In the genomic region with DNA sequence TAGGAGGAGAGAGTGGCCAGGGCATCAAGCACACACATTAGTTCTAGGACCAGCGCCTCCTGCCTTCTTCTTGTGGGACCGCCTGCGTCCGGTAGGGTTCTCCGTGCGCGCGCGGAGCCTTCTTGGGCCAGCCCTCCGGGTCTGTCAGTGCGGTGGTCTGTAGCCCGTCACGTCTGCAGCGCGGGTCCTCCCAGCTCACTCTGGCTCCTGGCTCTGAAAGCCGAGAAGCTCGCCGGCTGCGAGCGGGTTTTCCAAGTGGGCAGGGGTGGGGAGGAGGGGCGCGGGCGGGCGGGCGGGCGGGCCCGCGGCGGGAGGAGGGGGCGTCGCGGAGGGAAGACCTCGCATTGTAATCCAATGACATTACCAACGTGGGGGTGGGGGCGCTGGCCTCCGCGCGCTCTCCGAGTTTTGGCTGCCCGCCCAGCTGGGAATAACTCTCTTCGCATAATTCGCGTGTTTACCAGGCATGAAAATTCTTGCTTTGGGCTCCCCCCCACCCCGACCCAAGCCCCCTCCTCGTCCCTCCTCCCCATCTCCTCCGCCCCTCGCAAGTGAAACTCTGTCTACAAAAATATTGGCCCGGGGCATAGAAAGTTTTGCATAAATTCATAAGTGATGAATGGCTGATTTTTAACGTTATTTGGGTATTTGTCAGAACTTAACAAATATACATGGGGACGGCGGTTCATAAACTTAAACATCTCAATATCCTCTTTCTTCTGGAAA, we compare ENCODE assay signal across 8 mouse cellular contexts. TPM values are rescaled to one million over a fixed set of nuclear protein-coding genes. Genes with fewer than 3 reads are reported as not detected.
DNase-seq lines count a peak whose midpoint lies in the region; ATAC-seq lines count a peak whose summit lies in the region.

No protein-coding gene starts in this region.

- DNase-seq in layer of hippocampus, adult 11-12 months (ENCODE audit: low spot score) = peak; percentile 7
- DNase-seq in layer of hippocampus, adult 9-10 months (ENCODE audit: low spot score) = no peak
- peak; percentile 59 for DNase-seq in Muller cell, postnatal 12 days (ENCODE audit: inconsistent ontology term)
- peak; percentile 89 for DNase-seq in embryonic facial prominence, embryonic 10.5 days (ENCODE audit: low spot score)
- DNase-seq in hindbrain, embryonic 11.5 days (ENCODE audit: low spot score) = peak; percentile 83
- peak; percentile 54 for DNase-seq in liver
- no peak for DNase-seq in T-cell, adult 2 months (ENCODE audit: low spot score)

- no peaks in the 10 kb centered on the region for H3K9me3 ChIP-seq in embryonic facial prominence, embryonic 10.5 days
- no peaks in the 10 kb centered on the region for H3K9me3 ChIP-seq in hindbrain, embryonic 11.5 days (ENCODE audit: control insufficient read depth, low read length)
- no peaks in the 10 kb centered on the region for H3K9me3 ChIP-seq in neural tube, embryonic 14.5 days (ENCODE audit: control insufficient read depth, low read length)

- WGBS in embryonic facial prominence, embryonic 10.5 days = under 1% methylated on average over 50 of the region's 51 CpGs
- WGBS in hindbrain, embryonic 11.5 days = under 1% methylated on average over 40 of the region's 51 CpGs
- under 1% methylated on average over 39 of the region's 51 CpGs for WGBS in neural tube, embryonic 14.5 days

- H3K36me3 ChIP-seq in embryonic facial prominence, embryonic 10.5 days (replicated peaks) = no peaks in the 10 kb centered on the region
- no peaks in the 10 kb centered on the region for H3K36me3 ChIP-seq in hindbrain, embryonic 11.5 days (ENCODE audit: control insufficient read depth, insufficient read depth, low read length)
- no peaks in the 10 kb centered on the region for H3K36me3 ChIP-seq in neural tube, embryonic 14.5 days (ENCODE audit: control insufficient read depth, insufficient read depth, low read length)

- peaks cover 75% of the 10 kb centered on the region for H3K27me3 ChIP-seq in embryonic facial prominence, embryonic 10.5 days (replicated peaks; ENCODE audit: low read depth, poor library complexity, severe bottlenecking)
- H3K27me3 ChIP-seq in hindbrain, embryonic 11.5 days (ENCODE audit: control insufficient read depth, insufficient read depth, low read length) = peaks cover 5% of the 10 kb centered on the region; the same call in 1 of the 2 replicates
- no peaks in the 10 kb centered on the region for H3K27me3 ChIP-seq in neural tube, embryonic 14.5 days (ENCODE audit: control insufficient read depth, insufficient read depth, low read length)

- H3K4me2 ChIP-seq in hindbrain, embryonic 11.5 days (replicated peaks; ENCODE audit: low read depth, low read length) = peak overlapping the region; percentile 61
- H3K4me2 ChIP-seq in neural tube, embryonic 14.5 days (ENCODE audit: low read depth, low read length) = peak overlapping the region; percentile 74

- ATAC-seq in hindbrain, embryonic 11.5 days (ENCODE audit: low FRiP score) = peak; percentile 72
- peak; percentile 62 for ATAC-seq in neural tube, embryonic 14.5 days (ENCODE audit: low read depth)

- H3K4me3 ChIP-seq in embryonic facial prominence, embryonic 10.5 days = peak overlapping the region; percentile 76
- peak overlapping the region; percentile 33 for H3K4me3 ChIP-seq in hindbrain, embryonic 11.5 days (ENCODE audit: low read depth, low read length)
- H3K4me3 ChIP-seq in neural tube, embryonic 14.5 days (ENCODE audit: low read depth, low read length) = peak overlapping the region; percentile 33

- peak overlapping the region; percentile 72 for H3K27ac ChIP-seq in embryonic facial prominence, embryonic 10.5 days (replicated peaks)
- H3K27ac ChIP-seq in hindbrain, embryonic 11.5 days (ENCODE audit: low read depth, low read length) = peak overlapping the region; percentile 42
- no peak overlapping the region for H3K27ac ChIP-seq in neural tube, embryonic 14.5 days (ENCODE audit: low read depth, low read length)

- H3K9ac ChIP-seq in hindbrain, embryonic 11.5 days (ENCODE audit: low read depth, low read length) = peak overlapping the region; percentile 5; the same call in 1 of the 2 replicates
- 0 out of 2 replicates have a peak overlapping the region, but pooled peaks have one; percentile 37 for H3K9ac ChIP-seq in neural tube, embryonic 14.5 days (replicated peaks; ENCODE audit: low read depth, low read length)

- peaks cover 50% of the 10 kb centered on the region for H3K4me1 ChIP-seq in embryonic facial prominence, embryonic 10.5 days
- H3K4me1 ChIP-seq in hindbrain, embryonic 11.5 days (replicated peaks; ENCODE audit: control insufficient read depth, insufficient read depth, low read length) = peaks cover 11% of the 10 kb centered on the region; the same call in 1 of the 2 replicates
- H3K4me1 ChIP-seq in neural tube, embryonic 14.5 days (ENCODE audit: control insufficient read depth, insufficient read depth, low read length) = peaks cover 14% of the 10 kb centered on the region

RNA-seq across cellular contexts. Expression of a gene that starts 3.7 kb away (rescaled TPM):
- 1.1 and 1.2 TPM in 2 replicates for polyA plus RNA-seq in embryonic facial prominence, embryonic 10.5 days (2016; fragmentation: Nextera tagmentation; extraction: Ambion mirVana)
- polyA plus RNA-seq in hindbrain, embryonic 11.5 days (2014; fragmentation: Nextera tagmentation; extraction: Ambion mirVana) = 4.9 and 6.5 TPM in 2 replicates
- polyA plus RNA-seq in neural tube, embryonic 14.5 days (2014; fragmentation: Nextera tagmentation; extraction: Ambion mirVana) = 3.6 and 4.4 TPM in 2 replicates

Comparison
In these comparisons a context has a peak if more than half of its experiments do, and no peak if none do; other contexts are left out.
1. DNase-seq: peak in layer of hippocampus, adult 11-12 months (single experiment), Muller cell, postnatal 12 days (single experiment), embryonic facial prominence, embryonic 10.5 days (single experiment), hindbrain, embryonic 11.5 days (single experiment) and liver (single experiment); none in layer of hippocampus, adult 9-10 months (single experiment) and T-cell, adult 2 months (single experiment).
2. Peak in every context shown above with its lines, with median percentiles within 50 percentile points of each other: H3K4me3 ChIP-seq.